Mouse (Mus musculus) liver, adult 2 months (tissue): ENCODE measurements around the gene Clip2.

Experiments
- CTCF ChIP-seq: fragments of 200-500 bp; IDR thresholded peaks from 2 replicates; pipeline ENCODE4 v1.5.1; 2011; ENCODE audit warnings: low read depth, low read length, control low read depth
- POLR2A ChIP-seq: fragments of 200-500 bp; IDR thresholded peaks from 2 replicates; pipeline ENCODE4 v1.6.1; 2011; ENCODE audit warnings: low read length, control low read depth; ENCODE audit not compliant: insufficient read depth; ENCODE audit errors: extremely low read depth

GRCm38 (mm10) chr5:134544516-134545241 lies 7.6 kb downstream of the Clip2 start:
- no peak for TF ChIP-seq CTCF
- no peak for TF ChIP-seq POLR2A
